Mouse (Mus musculus): ENCODE data around the gene Il9r. TPM values are rescaled to one million over a fixed set of nuclear protein-coding genes. Genes with fewer than 3 reads are reported as not detected.

Gene Il9r
- polyA plus RNA-seq (2014; fragmentation: Illumina TruSeq; extraction: RNeasy Lipid Tissue Mini Kit (QIAGEN cat#74804); ENCODE audit: low read depth, low replicate concordance): 0.55 TPM

GRCm38 (mm10) chr11:32200075-32200601, at the start of gene Il9r:
Il9r (minus strand) TSS chr11:32200279.

GRCm38 (mm10) chr11:32226124-32226871, 26.2 kb upstream of the Il9r start, which contains the start of gene Mpg:
Mpg (plus strand) TSS chr11:32226505.

DNA sequence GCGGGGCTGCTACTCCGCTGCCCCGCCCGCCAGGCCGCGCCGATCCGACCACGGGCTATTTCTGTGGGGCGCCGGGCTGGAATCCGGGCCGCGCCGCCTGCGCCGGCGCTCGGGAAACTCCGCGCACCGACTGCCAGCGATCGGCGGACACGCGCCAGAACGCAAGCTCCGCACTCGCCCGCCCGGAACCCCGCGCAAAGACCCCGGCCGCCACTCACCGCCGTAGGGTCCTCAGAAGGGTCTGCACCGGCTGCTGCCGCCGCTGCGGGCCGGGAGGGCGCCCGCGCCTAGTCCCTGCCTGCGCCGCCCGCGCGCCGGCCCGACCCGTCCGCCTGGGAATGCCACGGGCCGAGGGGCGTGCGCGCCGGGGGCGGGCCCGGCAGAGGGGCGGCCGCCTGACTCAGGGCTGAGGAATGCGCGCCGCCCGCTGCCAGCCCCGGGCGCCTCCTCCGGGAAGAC, 21.9 kb upstream of the Il9r start, which contains the start of gene Rhbdf1:
Gene Rhbdf1, minus strand, starts transcription at position 350 of the 459 bp plus-strand sequence.

DNA sequence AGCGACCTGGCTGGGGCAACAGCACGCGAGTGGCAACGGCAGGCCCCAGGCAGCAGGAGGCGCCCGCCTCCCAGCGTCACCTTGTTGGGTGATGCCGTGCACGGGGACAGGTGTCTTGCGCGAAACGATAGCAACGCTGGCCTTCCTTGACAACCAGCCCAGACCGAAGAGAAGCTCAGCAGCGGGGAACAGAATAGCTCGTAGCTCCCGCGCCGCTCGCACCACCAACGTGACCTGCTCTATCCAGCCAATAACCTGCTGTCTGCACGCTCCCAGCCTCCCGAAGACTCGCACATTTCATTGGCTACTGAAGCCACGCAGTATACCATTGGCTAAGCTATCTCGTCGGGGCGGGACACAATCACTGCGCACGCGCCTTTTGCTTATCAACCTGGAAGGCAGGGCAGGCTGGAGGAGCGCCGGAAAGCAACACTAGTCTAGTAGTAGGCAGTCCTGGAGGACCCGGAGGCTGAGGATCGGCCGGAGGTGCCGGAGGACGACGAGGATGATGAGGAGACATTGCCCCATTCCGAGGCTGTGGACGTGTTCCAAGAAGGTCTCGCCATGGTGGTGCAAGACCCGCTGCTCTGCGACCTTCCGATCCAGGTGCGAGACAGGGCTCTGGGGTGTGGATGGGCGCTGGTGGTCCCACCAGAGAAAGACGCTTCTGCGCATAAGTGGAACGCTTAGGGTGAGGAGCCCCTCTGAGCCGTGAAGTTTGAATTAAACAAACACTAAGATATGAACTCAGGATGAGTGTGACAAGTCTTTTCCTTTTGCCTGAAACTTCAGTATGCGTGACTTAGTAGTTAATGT, 5.2 kb upstream of the Il9r start, which contains the start of gene Snrnp25:
Gene Snrnp25, plus strand, starts transcription at position 358 of the 816 bp plus-strand sequence.

Other genes with a start within 250 kb of the Il9r start
- 0.63 TPM for gene 4930524B15Rik, start 234.7 kb downstream of the Il9r start, polyA plus RNA-seq (2014; fragmentation: Illumina TruSeq; extraction: RNeasy Lipid Tissue Mini Kit (QIAGEN cat#74804); ENCODE audit: low read depth, low replicate concordance)
- gene Nsg2, start 199.8 kb downstream of the Il9r start, polyA plus RNA-seq (2014; fragmentation: Illumina TruSeq; extraction: RNeasy Lipid Tissue Mini Kit (QIAGEN cat#74804); ENCODE audit: low read depth, low replicate concordance): not detected
- 16.7 TPM for gene Snrnp25, start 5.1 kb upstream of the Il9r start, polyA plus RNA-seq (2014; fragmentation: Illumina TruSeq; extraction: RNeasy Lipid Tissue Mini Kit (QIAGEN cat#74804); ENCODE audit: low read depth, low replicate concordance)
- gene Rhbdf1, start 22.0 kb upstream of the Il9r start, polyA plus RNA-seq (2014; fragmentation: Illumina TruSeq; extraction: RNeasy Lipid Tissue Mini Kit (QIAGEN cat#74804); ENCODE audit: low read depth, low replicate concordance): 39.0 TPM
- gene Mpg, start 26.2 kb upstream of the Il9r start, polyA plus RNA-seq (2014; fragmentation: Illumina TruSeq; extraction: RNeasy Lipid Tissue Mini Kit (QIAGEN cat#74804); ENCODE audit: low read depth, low replicate concordance): 38.6 TPM
- 46.6 TPM for gene Nprl3, start 67.4 kb upstream of the Il9r start, polyA plus RNA-seq (2014; fragmentation: Illumina TruSeq; extraction: RNeasy Lipid Tissue Mini Kit (QIAGEN cat#74804); ENCODE audit: low read depth, low replicate concordance)
- not detected for gene Hba-x, start 76.1 kb upstream of the Il9r start, polyA plus RNA-seq (2014; fragmentation: Illumina TruSeq; extraction: RNeasy Lipid Tissue Mini Kit (QIAGEN cat#74804); ENCODE audit: low read depth, low replicate concordance)
- gene Hba-a1, start 83.2 kb upstream of the Il9r start, polyA plus RNA-seq (2014; fragmentation: Illumina TruSeq; extraction: RNeasy Lipid Tissue Mini Kit (QIAGEN cat#74804); ENCODE audit: low read depth, low replicate concordance): 1,070 TPM
- gene Hbq1b, start 86.7 kb upstream of the Il9r start, polyA plus RNA-seq (2014; fragmentation: Illumina TruSeq; extraction: RNeasy Lipid Tissue Mini Kit (QIAGEN cat#74804); ENCODE audit: low read depth, low replicate concordance): not detected
- gene Hba-a2, start 96.2 kb upstream of the Il9r start, polyA plus RNA-seq (2014; fragmentation: Illumina TruSeq; extraction: RNeasy Lipid Tissue Mini Kit (QIAGEN cat#74804); ENCODE audit: low read depth, low replicate concordance): 1,858 TPM
- not detected for gene Hbq1a, start 99.8 kb upstream of the Il9r start, polyA plus RNA-seq (2014; fragmentation: Illumina TruSeq; extraction: RNeasy Lipid Tissue Mini Kit (QIAGEN cat#74804); ENCODE audit: low read depth, low replicate concordance)
- 10.1 TPM for gene Sh3pxd2b, start 147.5 kb upstream of the Il9r start, polyA plus RNA-seq (2014; fragmentation: Illumina TruSeq; extraction: RNeasy Lipid Tissue Mini Kit (QIAGEN cat#74804); ENCODE audit: low read depth, low replicate concordance)